Mouse (Mus musculus) embryonic facial prominence, embryonic 15.5 days (tissue): ENCODE data around the gene Anapc15. TPM values are rescaled to one million over a fixed set of nuclear protein-coding genes. Genes with fewer than 3 reads are reported as not detected.

ENCODE experiments used
- ATAC-seq: fragments of 200-750 bp; cut with Nextera tagmentation; 2 replicates; pipeline ENCODE4 v1.8.0; 2017; ENCODE audit warnings: low read depth, moderate TSS enrichment; ENCODE audit not compliant: insufficient number of reproducible peaks, low FRiP score, low TSS enrichment
- H3K27ac ChIP-seq: fragments of 300-500 bp; sonication (generic); replicated peaks from 2 replicates; pipeline ENCODE4 v1.5.1; 2015; ENCODE audit warnings: mild to moderate bottlenecking, inconsistent platforms
- H3K27me3 ChIP-seq: fragments of 300-500 bp; sonication (generic); 2 replicates; pipeline ENCODE4 v1.6.1; 2015; ENCODE audit warnings: inconsistent platforms
- H3K36me3 ChIP-seq: fragments of 300-500 bp; sonication (generic); 2 replicates; pipeline ENCODE4 v1.6.1; 2015; ENCODE audit warnings: mild to moderate bottlenecking, inconsistent platforms
- H3K4me1 ChIP-seq: fragments of 300-500 bp; sonication (generic); 2 replicates; pipeline ENCODE4 v1.6.1; 2015; ENCODE audit warnings: inconsistent platforms
- H3K4me2 ChIP-seq: fragments of 300-500 bp; sonication (generic); replicated peaks from 2 replicates; pipeline ENCODE4 v1.6.1; 2015; ENCODE audit warnings: mild to moderate bottlenecking, inconsistent platforms
- H3K4me3 ChIP-seq: fragments of 300-500 bp; sonication (generic); replicated peaks from 2 replicates; pipeline ENCODE4 v1.5.1; 2015; ENCODE audit warnings: mild to moderate bottlenecking, inconsistent platforms
- H3K9ac ChIP-seq: fragments of 300-500 bp; sonication (generic); 2 replicates; pipeline ENCODE4 v1.6.1; 2015; ENCODE audit warnings: inconsistent platforms
- H3K9me3 ChIP-seq: fragments of 300-500 bp; sonication (generic); replicated peaks from 2 replicates; pipeline ENCODE4 v1.6.1; 2016; ENCODE audit warnings: inconsistent platforms
- WGBS: fragments of 180-500 bp; shearing (Covaris S2); methylation state at CpG from one replicate; pipeline ENCODE4 v1.1.7; 2015; 5-methylcytosine and 5-hydroxymethylcytosine counted together
- polyA plus RNA-seq: library from polyadenylated mRNA; unstranded; fragments of >200 nt; fragmentation: Nextera tagmentation; extraction: Ambion mirVana; gene quantifications from 2 replicates; pipeline ENCODE4 v1.2.1, GENCODE M21; 2015

The Anapc15 gene
- polyA plus RNA-seq, 1 experiment from 2014 or later = 56.6 TPM

DNA sequence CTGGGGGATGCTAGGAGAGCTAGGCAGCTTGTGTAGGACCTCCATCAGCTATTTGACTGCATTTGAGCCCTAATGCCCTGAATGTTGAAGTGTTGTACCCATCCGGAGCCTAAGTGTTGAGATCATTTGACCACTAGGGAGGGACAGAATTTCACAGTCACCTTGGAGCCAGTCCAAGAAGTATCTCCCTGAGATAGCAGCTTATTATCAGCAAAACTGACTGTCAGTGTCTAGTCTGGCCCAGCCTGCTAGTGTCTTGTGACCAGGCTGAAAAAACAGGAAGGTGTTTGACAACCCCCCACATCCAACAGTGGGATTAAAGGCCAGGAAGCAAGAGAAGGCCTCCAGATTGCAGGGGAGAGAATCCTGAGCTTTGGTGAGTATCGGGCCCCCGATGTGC, 7.8 kb downstream of the Anapc15 start:
- Histone ChIP-seq H3K4me2 (no peak overlapping the region), H3K4me1 (no peaks in the 10 kb centered on the region), H3K27me3 (no peaks in the 10 kb centered on the region), H3K36me3 (no peaks in the 10 kb centered on the region), H3K9ac (no peak overlapping the region), H3K27ac (no peak overlapping the region), H3K9me3 (no peaks in the 10 kb centered on the region), H3K4me3 (no peak overlapping the region)
- no peak for ATAC-seq
- WGBS = 85% methylated on average over 3 of the region's 3 CpGs

- Histone ChIP-seq H3K9ac (no peak overlapping the region), H3K27ac (no peak overlapping the region), H3K36me3 (no peaks in the 10 kb centered on the region), H3K27me3 (no peaks in the 10 kb centered on the region), H3K4me2 (no peak overlapping the region), H3K9me3 (no peaks in the 10 kb centered on the region), H3K4me3 (no peak overlapping the region), H3K4me1 (no peaks in the 10 kb centered on the region)
- 93% methylated on average over 1 of the region's 1 CpGs for WGBS
- no peak for ATAC-seq
Observed at GRCm38 (mm10) chr7:101875978-101876377, 12.5 kb downstream of the Anapc15 start.

DNA sequence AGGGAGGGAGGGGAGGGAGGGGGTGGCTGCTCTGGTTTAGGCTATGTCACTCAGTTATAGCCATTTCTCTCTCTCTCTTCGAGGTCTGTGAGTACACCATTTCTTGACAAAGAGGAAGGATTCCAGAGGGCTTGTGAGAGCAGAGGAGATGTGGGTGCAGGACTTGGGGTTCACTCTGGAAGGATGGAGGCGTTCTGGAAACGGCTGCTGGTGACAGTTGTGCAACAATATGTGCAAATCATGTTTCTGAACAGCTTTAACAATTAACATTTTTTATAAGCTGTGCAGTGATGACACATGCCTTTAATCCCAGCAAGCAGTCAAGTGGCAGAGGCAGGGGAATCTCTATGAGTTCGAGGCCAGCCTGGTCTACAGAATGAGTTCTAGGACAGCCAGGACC, 17.3 kb downstream of the Anapc15 start:
- Histone ChIP-seq H3K27me3 (no peaks in the 10 kb centered on the region), H3K36me3 (no peaks in the 10 kb centered on the region), H3K4me3 (no peak overlapping the region), H3K27ac (no peak overlapping the region), H3K4me1 (no peaks in the 10 kb centered on the region), H3K9me3 (no peaks in the 10 kb centered on the region), H3K4me2 (no peak overlapping the region), H3K9ac (no peak overlapping the region)
- WGBS = 79% methylated on average over 4 of the region's 4 CpGs
- no peak for ATAC-seq

DNA sequence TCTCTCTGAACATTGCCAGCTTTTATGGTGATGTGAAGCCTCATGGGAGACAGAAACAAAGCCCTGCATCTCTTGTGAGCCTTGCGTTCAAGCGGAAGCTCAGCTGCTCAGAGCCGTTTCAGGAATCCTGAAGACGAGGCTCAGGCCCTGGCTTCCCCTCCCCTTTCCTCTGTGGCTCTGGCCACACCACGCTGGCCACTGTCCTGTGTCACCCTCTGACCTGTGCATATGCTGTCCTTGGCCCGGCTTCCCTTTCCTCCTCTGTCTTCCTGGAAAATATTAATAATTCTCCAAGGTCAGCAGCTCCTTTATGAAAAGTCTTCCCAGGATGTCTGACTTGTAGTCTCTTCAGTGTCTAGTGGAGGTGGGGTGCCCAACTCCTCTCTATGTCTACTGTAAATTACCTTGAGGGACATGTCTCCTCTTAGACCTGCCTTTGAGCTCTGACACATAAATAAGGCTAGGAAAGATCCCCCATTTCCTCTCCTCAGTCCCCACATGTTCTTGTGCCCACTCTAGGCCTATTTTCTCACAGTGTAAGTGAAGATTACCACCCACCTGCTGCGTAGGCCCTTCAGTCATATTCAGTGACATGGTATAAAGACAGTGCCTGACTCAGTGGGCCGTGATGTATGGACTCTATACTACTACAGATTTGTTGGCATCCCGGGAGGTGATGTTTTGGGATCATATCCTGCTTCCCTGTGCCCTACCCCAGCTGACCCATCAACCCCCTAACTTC, 19.1 kb downstream of the Anapc15 start:
- 71% methylated on average over 9 of the region's 9 CpGs for WGBS
- no peak overlapping the region for H3K4me3 ChIP-seq
- no peak overlapping the region for H3K9ac ChIP-seq
- no peak overlapping the region for H3K27ac ChIP-seq
- no peaks in the 10 kb centered on the region for H3K36me3 ChIP-seq
- H3K4me2 ChIP-seq = no peak overlapping the region
- no peaks in the 10 kb centered on the region for H3K27me3 ChIP-seq
- H3K9me3 ChIP-seq = no peaks in the 10 kb centered on the region
- no peak for ATAC-seq
- H3K4me1 ChIP-seq = no peaks in the 10 kb centered on the region

- no peaks in the 10 kb centered on the region for H3K9me3 ChIP-seq
- no peak overlapping the region for H3K4me3 ChIP-seq
- no peaks in the 10 kb centered on the region for H3K27me3 ChIP-seq
- ATAC-seq = no peak
- H3K4me1 ChIP-seq = no peaks in the 10 kb centered on the region
- H3K4me2 ChIP-seq = no peak overlapping the region
- H3K36me3 ChIP-seq = no peaks in the 10 kb centered on the region
- no peak overlapping the region for H3K9ac ChIP-seq
- whole genome bisulfite sequencing = 89% methylated on average over 4 of the region's 4 CpGs
- no peak overlapping the region for H3K27ac ChIP-seq
Observed at GRCm38 (mm10) chr7:101884160-101884559, 20.6 kb downstream of the Anapc15 start.

DNA sequence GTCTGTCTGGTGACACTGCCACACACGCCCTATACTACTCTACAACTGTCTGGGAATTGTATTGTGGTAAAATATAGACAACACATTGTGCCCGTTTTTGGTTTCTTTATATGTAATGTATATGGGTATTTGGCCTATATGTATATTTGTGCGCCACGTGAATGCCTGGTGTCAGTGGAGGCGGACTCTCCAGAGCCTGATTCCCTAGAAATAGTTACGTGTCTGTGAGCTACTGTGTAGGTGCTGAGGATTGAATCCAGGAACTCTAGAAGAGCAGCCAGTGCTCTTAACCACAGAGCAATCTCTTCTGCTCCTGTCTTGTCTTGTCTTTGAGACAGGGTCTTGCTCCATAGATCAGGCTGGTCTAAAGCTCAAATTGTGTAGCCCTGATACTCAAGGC, 22.8 kb downstream of the Anapc15 start:
- H3K4me3 ChIP-seq = no peak overlapping the region
- no peaks in the 10 kb centered on the region for H3K4me1 ChIP-seq
- H3K36me3 ChIP-seq = no peaks in the 10 kb centered on the region
- no peak overlapping the region for H3K4me2 ChIP-seq
- no peak overlapping the region for H3K27ac ChIP-seq
- no peaks in the 10 kb centered on the region for H3K27me3 ChIP-seq
- H3K9me3 ChIP-seq = no peaks in the 10 kb centered on the region
- 81% methylated on average over 6 of the region's 6 CpGs for WGBS
- H3K9ac ChIP-seq = no peak overlapping the region
- no peak for ATAC-seq

- H3K27me3 ChIP-seq = no peaks in the 10 kb centered on the region; the same call in 1 of the 2 replicates
- H3K4me3 ChIP-seq = no peak overlapping the region
- no peak overlapping the region for H3K27ac ChIP-seq
- no peaks in the 10 kb centered on the region for H3K9me3 ChIP-seq
- no peaks in the 10 kb centered on the region for H3K36me3 ChIP-seq
- no peaks in the 10 kb centered on the region for H3K4me1 ChIP-seq
- H3K9ac ChIP-seq = no peak overlapping the region
- no peak for ATAC-seq
- no peak overlapping the region for H3K4me2 ChIP-seq
- WGBS = 74% methylated on average over 4 of the region's 4 CpGs
Observed at GRCm38 (mm10) chr7:101888460-101888859, 24.9 kb downstream of the Anapc15 start.

DNA sequence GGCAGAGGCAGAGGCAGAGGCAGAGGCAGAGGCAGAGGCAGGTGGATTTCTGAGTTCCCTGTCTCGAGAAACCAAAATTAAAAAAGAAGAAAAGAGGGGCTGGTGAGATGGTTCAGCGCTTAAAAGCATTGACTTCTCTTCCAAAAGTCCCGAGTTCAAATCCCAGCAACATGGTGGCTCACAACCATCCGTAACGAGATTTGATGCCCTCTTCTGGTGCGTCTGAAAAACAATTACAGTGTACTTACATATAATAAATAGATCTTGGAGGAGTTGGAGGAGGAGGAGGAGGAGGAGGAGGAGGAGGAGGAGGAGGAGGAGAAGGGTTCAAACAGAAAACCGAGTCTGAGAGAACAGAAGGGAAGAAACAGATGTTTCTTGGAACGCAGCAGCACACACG, 32.2 kb downstream of the Anapc15 start:
- H3K4me3 ChIP-seq = peak overlapping the region; percentile 73
- H3K9ac ChIP-seq = 0 out of 2 replicates have a peak overlapping the region, but pooled peaks have one; percentile 35
- peaks cover 12% of the 10 kb centered on the region for H3K4me1 ChIP-seq
- H3K9me3 ChIP-seq = no peaks in the 10 kb centered on the region
- H3K36me3 ChIP-seq = 0 out of 2 replicates have a peak, but pooled peaks cover 7% of the 10 kb centered on the region
- no peak for ATAC-seq
- H3K4me2 ChIP-seq = peak overlapping the region; percentile 55
- H3K27me3 ChIP-seq = no peaks in the 10 kb centered on the region; the same call in 1 of the 2 replicates
- 40% methylated on average over 9 of the region's 9 CpGs for WGBS
- H3K27ac ChIP-seq = peak overlapping the region; percentile 95

DNA sequence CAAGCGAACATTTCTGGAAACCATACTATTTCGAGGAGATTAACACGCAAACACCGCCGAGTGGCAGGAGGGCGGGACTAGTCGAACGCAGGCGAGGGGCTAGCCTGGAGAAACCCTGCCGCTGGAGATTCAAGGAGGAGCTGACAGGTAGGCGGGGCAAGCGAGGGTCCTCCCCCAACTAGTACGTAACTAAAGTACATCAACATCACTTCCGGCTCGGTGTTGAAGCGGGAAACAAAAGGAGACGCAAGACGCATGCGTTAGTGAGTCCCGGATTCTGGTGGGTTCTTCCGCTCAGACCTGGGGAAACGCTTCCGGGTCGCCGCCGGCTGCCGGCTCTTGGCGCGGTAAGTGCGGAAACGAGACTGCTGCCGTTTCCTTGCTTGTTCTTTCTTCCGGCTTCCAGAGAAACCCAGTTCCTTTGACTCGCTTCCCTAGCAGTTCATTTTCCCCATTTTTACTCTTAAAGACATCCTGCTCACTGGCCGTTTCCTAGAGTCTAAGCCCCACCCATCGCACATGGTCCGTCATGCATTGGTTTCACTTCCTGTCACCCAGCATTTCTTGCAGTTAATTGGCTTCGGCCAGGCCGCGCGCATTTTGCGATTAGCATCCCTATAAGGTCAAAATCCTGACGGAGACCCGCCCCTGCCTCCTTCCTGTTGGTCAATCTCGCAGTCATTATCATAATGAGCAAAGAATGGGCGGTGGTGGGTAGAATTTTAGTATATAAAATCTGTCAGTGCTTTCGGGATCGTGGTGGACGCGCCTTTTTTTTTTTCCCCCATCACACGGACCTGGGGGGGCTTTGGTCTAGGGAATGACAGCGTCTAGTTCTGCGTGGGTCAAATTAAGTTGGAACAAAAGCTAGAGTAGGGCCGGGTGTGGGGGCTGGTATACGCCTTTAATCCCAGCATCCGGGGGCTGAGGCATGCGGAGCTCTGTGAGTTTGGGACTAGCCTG, 32.9 kb downstream of the Anapc15 start:
- H3K27ac ChIP-seq = peak overlapping the region; percentile 95
- no peaks in the 10 kb centered on the region; the same call in 1 of the 2 replicates for H3K27me3 ChIP-seq
- peaks cover 12% of the 10 kb centered on the region for H3K4me1 ChIP-seq
- peak; percentile 98 for ATAC-seq
- peak overlapping the region; percentile 55 for H3K4me2 ChIP-seq
- WGBS = under 1% methylated on average over 57 of the region's 57 CpGs
- peak overlapping the region; percentile 73 for H3K4me3 ChIP-seq
- no peaks in the 10 kb centered on the region for H3K9me3 ChIP-seq
- H3K9ac ChIP-seq = peak overlapping the region; percentile 39
- H3K36me3 ChIP-seq = peaks cover 7% of the 10 kb centered on the region; the same call in 1 of the 2 replicates

DNA sequence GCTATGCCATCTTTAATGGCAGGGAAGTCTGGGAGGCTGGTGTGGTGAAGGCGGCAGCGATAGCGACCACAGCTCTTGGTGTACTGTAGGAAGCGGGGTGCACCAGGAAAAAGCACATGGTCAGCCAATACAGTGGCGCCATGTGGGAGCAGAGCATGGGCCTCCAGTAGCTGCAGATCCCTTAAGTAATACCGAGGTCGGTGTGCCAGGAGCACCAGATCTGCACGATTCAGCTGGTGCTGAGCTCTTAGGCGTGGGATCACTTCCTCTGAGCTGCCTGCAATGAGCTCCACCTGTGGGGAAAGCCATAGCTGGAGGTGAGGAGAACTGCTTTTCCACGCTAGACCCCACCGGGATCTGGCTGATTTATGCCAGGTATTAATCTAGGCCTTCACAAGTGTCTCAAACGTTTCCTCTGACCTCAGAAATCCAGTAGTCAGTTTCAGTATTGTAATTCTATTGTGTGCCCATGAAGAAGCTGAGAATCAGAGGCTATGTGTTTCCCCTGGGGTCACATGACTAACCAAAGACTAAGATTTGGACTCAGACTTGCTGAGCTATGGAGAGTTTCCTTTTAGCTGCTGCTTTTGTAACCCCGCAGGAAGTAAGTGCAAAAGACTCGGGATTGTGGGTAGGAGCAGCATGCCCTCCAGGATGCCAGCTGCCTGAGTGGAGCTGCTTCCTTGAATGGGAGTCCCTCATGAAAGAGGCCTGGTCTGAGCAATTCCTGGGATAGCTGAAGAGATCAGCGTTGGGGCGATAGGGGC, 37.0 kb downstream of the Anapc15 start:
- no peak overlapping the region for H3K4me3 ChIP-seq
- H3K36me3 ChIP-seq = peaks cover 7% of the 10 kb centered on the region; the same call in 1 of the 2 replicates
- peaks cover 14% of the 10 kb centered on the region for H3K4me1 ChIP-seq
- no peak overlapping the region for H3K27ac ChIP-seq
- H3K9me3 ChIP-seq = no peaks in the 10 kb centered on the region
- H3K4me2 ChIP-seq = no peak overlapping the region
- 84% methylated on average over 16 of the region's 16 CpGs for WGBS
- no peak for ATAC-seq
- no peak overlapping the region for H3K9ac ChIP-seq
- no peaks in the 10 kb centered on the region for H3K27me3 ChIP-seq

DNA sequence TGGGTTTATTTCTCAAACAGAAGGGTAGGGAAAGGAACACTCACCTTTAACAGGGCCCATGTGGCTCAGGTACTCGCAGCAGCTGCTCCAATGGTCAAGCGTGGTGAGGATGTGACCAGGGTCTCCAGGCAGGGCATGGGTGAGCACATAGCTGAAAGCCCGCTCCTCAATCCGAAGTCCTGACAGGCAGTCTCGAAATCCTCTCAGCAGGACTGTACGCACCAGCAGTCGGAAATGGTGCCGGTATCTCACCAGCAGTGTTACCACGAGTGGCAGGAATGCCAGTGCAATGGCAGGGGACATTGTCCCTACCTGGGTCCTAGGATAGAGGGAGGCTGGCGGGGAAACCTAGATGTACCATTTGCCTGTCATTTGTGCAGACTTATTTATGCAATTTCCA, 38.5 kb downstream of the Anapc15 start:
- H3K4me3 ChIP-seq = no peak overlapping the region
- 94% methylated on average over 10 of the region's 10 CpGs for WGBS

More for the DNA sequence above, 38.5 kb downstream of the Anapc15 start:
- H3K9me3 ChIP-seq = no peaks in the 10 kb centered on the region
- no peak overlapping the region for H3K9ac ChIP-seq
- no peaks in the 10 kb centered on the region for H3K27me3 ChIP-seq
- H3K4me1 ChIP-seq = peaks cover 18% of the 10 kb centered on the region
- H3K27ac ChIP-seq = no peak overlapping the region
- H3K36me3 ChIP-seq = peaks cover 7% of the 10 kb centered on the region; the same call in 1 of the 2 replicates
- H3K4me2 ChIP-seq = no peak overlapping the region
- ATAC-seq = no peak
